Mouse (Mus musculus) layer of hippocampus, adult 2 months (tissue): Measurements from ENCODE around the gene Myo1e. TPM values are rescaled to one million over a fixed set of nuclear protein-coding genes. Genes with fewer than 3 reads are reported as not detected.

ENCODE experiments used
- DNase-seq, 2 experiments: peaks; one replicate each; pipeline ENCODE4 v3.0.0; 2022; ENCODE audit warnings: low spot score in 2 of 2
- H3K27ac ChIP-seq: fragments of 200-600 bp; 2 replicates; pipeline ENCODE4 v1.8.1; 2022
- H3K4me3 ChIP-seq: fragments of 200-600 bp; 2 replicates; pipeline ENCODE4 v1.8.1; 2022; ENCODE audit warnings: mild to moderate bottlenecking
- CTCF ChIP-seq: fragments of 200-600 bp; conservative IDR thresholded peaks from 2 replicates; pipeline ENCODE4 v1.8.1; 2022; ENCODE audit warnings: antibody characterized with exemption, mild to moderate bottlenecking, moderate library complexity
- total RNA-seq, 2 experiments: library from RNA; stranded (reverse); gene quantifications; 2 replicates each; pipeline ENCODE4 v1.2.3; 2021

The Myo1e gene
- total RNA-seq, 2 experiments from 2014 or later, result 7.6 to 8.2 TPM

DNA sequence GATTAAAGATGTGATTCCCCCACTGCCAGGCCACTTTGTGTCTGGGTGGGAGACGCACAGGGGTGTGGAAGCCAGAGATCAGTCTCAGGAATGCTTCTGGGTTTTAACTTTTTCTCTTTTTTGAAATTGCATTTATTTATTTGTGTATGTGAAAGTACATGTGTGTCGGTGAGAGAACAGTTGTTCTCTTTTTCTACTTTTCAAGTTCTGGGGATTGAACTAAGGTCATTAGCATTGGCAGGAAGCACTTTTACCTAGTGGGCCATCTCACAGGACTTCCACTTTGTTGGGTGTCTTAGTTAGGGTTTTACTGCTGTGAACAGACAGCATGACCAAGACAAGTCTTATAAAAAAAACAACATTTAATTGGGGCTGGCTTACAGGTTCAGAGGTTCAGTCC is 59.0 kb downstream of the Myo1e start:
- Histone ChIP-seq H3K4me3 (no peak overlapping the region), H3K27ac (0 out of 2 replicates have a peak overlapping the region, but pooled peaks have one; percentile 5)
- no peak for DNase-seq
- TF ChIP-seq CTCF, result no peak

DNA sequence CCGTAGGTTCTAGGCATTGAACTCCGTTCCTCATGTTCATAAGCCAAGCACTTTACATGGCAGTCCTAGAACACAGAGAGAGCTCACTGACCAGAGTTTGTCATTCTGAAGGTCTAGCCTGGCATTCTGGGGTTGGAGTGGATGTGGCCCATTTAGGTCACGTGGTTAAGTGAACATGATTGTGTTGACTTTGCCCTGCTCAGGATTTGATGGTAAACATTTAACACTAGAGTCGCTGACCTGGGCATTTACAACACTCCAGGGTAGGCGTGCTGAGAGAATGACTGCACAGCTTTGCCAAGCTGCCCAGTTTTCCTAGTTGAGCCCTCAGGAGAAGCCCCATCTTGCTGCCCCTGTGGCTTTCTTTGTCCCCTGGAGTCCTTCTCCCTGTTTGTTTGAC is 60.0 kb downstream of the Myo1e start:
- Histone ChIP-seq H3K4me3 (no peak overlapping the region), H3K27ac (no peak overlapping the region)
- no peak for DNase-seq
- no peak for TF ChIP-seq CTCF

DNA sequence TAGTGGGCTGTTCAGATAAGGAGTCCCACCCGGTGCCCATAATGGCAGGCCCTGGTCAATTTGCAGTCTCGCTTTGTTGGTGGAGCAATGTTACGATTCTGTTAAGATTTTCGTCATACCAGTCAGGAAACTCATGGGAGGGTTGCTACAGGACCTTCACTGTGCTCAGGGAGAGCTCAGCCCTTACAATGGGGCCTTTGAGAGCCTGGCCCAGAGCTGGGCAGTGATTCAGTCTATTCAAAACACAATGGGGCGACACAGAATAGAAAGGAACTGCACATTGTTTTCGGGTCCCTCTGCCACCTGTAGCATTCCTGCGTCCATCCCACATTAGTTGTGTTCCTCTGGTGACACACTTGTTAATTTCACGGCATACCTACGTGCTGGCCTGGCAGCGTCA is 62.2 kb downstream of the Myo1e start:
- no peak for DNase-seq
- H3K4me3 ChIP-seq, result no peak overlapping the region
- peak overlapping the region; percentile 78 for H3K27ac ChIP-seq
- no peak for TF ChIP-seq CTCF

DNA sequence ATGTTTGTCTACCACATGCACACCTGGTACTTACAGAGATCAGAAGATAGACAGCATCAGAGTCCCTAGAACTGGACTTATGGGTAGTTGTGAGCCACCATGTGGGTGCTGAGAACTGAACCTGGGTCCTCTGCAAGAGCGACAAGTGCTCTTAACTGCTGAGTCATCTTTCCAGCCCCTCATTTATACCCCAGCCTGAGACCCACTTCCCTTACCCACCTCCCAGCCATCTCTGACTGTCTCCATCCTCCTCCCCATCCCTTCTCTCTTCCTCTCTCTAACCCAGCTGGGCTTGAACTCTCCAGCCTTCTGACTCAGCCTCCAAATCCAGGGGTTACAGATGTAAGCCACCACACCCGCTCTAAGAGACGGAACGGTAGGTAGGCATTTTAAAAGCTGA is 63.3 kb downstream of the Myo1e start:
- peak overlapping the region; percentile 78; the same call in 1 of the 2 replicates for H3K27ac ChIP-seq
- no peak overlapping the region for H3K4me3 ChIP-seq
- TF ChIP-seq CTCF, result no peak
- no peak for DNase-seq

DNA sequence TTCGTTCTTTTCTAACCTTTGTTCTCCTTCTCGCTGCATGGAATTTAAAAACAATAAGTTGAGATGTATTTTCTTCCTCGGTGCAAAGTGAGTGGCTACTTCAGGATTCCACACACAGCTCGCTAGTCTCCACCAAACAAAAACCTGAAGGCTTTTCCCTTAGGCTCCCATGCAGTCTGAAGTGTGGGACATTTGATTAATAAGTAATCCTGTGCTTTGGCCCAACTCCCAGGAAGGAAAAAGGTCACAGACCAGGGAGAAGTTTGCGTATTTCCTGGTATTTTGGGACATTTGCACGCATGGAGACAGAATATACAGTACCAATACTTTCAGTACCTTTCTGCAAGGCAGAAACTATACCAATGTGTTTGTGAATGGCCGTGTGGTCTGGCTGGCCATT is 64.0 kb downstream of the Myo1e start:
- Histone ChIP-seq H3K27ac (no peak overlapping the region), H3K4me3 (no peak overlapping the region)
- DNase-seq, result no peak
- no peak for TF ChIP-seq CTCF

DNA sequence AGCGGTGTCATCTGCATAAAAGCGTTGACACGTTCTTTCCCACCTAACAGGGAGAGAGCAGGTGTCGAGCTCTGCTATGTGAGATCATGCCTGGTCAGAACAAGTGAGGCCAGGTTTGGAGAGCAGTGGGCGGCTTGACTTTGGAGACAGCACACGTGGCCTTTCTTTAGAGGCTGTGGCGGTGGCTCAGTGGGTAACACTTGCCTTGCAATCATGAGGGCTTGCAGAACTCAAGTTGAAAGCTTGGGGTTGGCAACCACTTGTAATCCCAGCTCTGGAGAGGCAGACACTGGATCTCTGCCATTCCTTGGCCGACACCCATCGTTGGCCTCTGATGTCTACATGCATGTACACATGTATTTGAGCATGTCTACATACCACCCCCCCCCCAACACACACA is 64.5 kb downstream of the Myo1e start:
- no peak overlapping the region for H3K27ac ChIP-seq
- no peak for TF ChIP-seq CTCF
- no peak for DNase-seq
- no peak overlapping the region for H3K4me3 ChIP-seq

DNA sequence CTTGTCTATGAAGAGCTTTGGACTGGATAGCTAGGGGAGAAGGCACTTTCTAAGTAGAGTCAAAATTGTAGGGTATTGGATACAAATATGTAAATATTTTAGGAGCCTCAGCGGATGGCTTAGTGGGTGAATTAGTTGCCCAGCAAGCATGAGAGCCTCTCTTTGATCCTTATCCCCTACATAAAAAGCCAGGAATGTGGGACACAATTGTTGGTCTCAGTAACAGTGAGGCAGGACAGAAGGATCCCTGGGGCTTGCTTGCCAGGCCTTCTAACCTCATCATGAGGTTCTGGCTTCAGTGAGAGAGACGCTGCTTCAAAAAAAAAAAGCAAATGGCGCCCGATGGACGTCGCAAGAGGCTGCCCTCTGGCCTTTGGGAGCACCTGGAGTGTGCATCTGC is 66.9 kb downstream of the Myo1e start:
- no peak for TF ChIP-seq CTCF
- DNase-seq, result no peak
- Histone ChIP-seq H3K4me3 (no peak overlapping the region), H3K27ac (no peak overlapping the region)

DNA sequence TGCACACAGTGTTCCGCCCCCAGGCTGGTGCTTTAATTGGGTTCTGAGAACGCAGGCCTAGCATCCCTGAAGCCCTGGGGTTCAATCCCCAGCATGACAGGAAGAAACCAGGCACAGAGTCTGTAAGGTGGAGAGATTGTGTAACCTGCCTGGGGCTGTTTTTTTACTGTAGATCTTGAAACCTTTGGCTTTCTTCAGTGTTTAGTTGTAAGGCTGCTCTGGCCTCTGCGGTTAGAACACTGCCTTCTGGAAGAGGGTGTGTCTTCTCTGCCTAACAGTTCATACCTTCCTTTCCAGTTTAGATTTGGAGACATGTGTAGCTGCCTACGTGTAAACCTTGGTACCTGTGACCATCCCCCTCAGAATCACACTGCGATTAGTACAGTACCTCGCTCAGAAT is 67.3 kb downstream of the Myo1e start:
- Histone ChIP-seq H3K27ac (no peak overlapping the region), H3K4me3 (no peak overlapping the region)
- no peak for DNase-seq
- no peak for TF ChIP-seq CTCF

DNA sequence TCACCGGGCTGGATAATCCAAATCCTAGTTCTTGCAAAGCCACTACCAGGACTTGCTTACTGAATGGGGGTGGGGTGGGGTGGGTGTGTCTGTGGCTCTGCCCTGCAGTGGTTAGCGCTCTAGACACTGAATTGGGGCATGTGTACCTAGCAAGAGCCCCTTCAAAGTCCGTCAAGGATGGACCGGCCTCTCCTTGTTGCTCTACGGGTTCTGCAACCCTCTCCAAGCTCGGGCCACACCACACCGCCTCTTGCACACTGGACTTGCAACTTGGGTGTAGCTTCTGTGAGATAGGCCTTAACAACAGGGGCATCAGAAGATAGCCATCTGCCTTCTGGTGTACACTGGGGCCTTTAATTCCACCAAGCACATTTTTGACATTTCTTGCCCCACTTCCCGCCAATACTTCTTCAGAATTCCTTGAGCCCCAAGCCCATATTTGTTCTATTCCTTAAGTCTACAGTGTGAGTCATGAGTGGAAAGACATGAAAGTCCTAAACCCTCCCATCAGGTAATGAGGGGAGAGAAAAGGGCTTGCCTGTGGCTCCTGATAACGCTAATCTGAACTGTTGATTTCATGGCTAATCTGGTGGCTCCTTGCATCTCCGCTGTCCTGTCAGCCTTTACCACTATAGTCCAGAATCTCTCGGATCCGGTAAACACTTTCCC is 67.9 kb downstream of the Myo1e start:
- Histone ChIP-seq H3K4me3 (no peak overlapping the region), H3K27ac (no peak overlapping the region)
- TF ChIP-seq CTCF, result no peak
- no peak for DNase-seq

DNA sequence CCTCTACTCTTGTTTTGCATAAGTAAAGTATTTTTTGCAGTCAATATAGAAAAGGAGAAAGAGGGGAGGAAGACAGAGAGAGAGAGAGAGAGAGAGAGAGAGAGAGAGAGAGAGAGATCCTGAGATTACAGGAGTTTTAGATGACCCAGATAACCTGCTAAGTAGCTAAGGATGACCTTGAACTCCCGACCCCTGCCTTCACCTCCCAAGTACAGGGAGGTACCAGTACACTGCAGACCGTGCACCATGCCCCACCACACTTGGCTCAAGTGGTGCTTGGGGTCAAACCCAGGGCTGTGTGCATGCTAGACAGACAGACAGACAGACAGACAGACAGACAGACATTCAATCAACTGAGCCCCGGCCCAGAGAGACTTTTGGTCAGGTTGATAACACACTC is 69.9 kb downstream of the Myo1e start:
- H3K4me3 ChIP-seq, result no peak overlapping the region
- no peak overlapping the region for H3K27ac ChIP-seq
- DNase-seq, result no peak
- no peak for TF ChIP-seq CTCF

DNA sequence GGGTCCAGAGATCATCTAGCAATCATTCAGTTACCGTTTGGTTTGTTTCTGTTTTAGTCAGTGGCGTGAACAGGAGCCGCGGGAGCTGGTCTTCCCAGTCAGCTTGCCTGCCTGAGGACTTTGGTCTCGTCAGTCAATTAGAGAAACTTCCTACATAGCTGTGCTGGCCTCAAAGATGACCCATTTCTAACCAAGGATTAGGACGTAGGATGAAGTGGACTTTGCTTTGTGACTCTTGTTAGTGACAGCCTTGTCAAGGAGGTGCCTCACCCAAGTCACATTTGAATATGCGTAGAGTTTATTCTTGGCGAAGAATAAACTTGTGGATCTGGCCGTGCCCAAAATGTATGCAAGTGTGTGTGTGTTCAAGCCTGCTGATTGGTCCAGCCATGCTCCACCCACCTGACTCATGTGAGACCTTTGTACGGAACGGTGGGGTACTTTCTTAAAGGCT is 70.4 kb downstream of the Myo1e start:
- no peak for TF ChIP-seq CTCF
- H3K4me3 ChIP-seq, result no peak overlapping the region
- no peak for DNase-seq
- no peak overlapping the region for H3K27ac ChIP-seq

DNA sequence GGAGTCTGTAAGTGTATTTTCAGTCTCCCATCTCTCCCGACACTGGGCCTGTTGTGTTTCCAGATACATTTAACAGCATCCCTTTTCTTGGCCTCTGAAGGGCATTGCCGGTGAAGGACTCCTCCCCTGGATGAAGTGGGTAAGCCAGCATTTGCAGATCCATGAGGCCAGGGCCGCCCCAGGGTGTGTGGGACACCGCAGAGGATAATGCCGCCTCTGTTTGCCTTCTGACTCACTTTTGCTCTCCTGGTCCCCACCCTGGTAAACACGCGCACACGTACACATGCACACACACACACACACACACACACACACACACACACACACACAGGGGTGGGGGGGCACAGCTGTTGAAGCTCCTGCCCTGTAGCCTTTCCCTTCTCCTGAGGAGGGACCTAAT is 74.3 kb downstream of the Myo1e start:
- no peak overlapping the region for H3K4me3 ChIP-seq
- no peak overlapping the region for H3K27ac ChIP-seq
- DNase-seq, result no peak
- TF ChIP-seq CTCF, result no peak

DNA sequence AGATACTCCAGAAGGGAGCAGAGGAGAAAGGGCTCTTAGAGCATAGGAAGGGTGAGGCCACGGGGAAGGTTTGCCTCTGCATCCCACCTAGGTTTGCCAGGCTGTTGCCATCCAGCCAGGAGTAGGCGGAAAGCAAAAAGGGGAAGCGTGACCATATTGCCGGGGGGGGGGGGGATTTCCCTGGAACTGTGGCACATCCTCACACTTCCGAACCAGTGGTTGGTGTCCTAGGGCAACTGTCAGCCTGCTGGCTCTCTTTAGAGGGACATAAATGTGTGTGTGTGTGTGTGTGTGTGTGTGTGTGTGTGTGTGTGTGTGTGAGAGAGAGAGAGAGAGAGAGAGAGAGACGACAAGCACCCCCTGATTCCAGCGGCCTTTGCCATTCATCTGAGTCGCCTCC is 75.0 kb downstream of the Myo1e start:
- no peak overlapping the region for H3K4me3 ChIP-seq
- no peak for DNase-seq
- no peak for TF ChIP-seq CTCF
- H3K27ac ChIP-seq, result no peak overlapping the region

DNA sequence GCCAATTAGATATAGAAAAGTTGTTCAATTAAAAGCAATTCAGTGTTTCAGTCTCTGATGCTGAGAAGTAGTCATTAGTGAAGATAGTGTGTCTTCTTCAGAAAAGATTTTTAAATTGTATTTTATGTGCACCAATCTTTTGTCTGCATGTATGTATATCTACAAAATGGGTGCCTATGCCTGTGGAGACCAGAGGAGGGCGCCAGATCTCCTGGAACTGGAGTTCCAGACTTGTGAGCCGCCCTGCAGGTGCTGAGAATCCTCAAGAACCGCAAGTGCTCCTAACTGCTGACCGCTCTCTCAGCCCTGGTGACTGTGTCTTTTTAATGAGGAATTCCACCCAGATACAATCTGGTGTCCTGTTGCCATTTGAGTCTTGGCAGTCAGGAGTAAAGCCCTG is 76.0 kb downstream of the Myo1e start:
- Histone ChIP-seq H3K4me3 (no peak overlapping the region), H3K27ac (no peak overlapping the region)
- no peak for DNase-seq
- peak; percentile 48 for TF ChIP-seq CTCF
